Mouse (Mus musculus) c-Kit-negative CD71-positive TER-119-positive erythroid progenitor cells, embryonic 14.5 days (primary cell): ENCODE measurements around the gene Dynlrb2.

ENCODE experiments used
- DNase-seq: peaks from one replicate; pipeline ENCODE4 v3.0.0-alpha.2; 2013; ENCODE audit warnings: low read depth, low spot score

Dynlrb2 gene

DNA sequence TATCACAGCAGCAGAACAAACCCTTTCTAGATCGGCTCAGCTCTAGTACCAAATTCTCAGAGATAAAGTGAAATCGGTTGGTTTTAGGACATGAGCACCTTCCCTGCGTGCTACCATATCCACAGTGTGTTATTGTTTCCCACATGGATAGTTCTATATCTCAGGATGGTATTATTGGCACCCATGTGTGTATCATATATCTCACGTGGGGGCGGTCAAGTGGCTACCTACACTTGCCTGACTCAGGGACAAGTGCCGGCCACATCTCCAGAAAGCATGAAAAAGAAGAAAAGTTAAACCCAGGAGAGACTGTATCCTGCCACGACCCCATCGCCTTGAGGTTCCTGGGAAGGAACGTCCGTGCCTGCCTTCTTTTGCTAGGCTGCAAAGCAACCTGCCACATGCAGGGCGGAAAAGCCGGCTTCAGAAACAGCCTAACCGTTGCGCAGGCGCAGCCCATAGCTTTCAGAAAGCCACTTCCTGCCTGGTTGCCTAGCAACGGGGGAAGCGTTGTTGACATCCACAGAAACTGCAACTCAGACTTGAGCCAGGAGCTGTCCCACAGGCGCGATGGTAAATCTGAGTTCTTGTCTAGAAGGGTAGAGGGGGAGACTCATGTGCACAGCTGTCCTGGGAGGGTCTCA lies at the start of gene Dynlrb2:
Gene Dynlrb2 (plus strand): TSS at position 498 of the 644 bp plus-strand sequence.
- DNase-seq: no peak

GRCm38 (mm10) chr8:116458569-116458968 lies 46.2 kb upstream of the Dynlrb2 start:
- DNase-seq: no peak

- DNase-seq: no peak
Measured at GRCm38 (mm10) chr8:116461472-116461871, 43.3 kb upstream of the Dynlrb2 start.

DNA sequence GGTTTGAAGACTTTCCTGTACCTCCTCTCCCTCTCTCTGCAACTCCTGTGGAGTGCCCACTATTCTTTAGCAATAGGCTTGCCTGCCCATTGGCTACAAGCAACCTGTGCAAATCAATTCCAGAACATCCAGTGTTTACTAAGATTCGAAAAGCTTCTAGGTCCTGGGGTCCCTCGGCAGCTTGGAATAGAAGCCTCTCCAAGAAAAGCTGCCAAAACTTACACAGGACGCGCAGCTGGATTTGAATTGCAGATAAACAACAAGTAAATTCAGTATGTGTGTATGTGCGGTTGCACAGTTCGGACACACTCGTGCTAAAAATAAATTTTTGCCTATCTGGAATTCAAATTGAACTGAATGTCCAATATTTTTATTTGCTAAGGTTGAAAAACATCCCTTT lies 38.2 kb upstream of the Dynlrb2 start:
- DNase-seq: no peak

DNA sequence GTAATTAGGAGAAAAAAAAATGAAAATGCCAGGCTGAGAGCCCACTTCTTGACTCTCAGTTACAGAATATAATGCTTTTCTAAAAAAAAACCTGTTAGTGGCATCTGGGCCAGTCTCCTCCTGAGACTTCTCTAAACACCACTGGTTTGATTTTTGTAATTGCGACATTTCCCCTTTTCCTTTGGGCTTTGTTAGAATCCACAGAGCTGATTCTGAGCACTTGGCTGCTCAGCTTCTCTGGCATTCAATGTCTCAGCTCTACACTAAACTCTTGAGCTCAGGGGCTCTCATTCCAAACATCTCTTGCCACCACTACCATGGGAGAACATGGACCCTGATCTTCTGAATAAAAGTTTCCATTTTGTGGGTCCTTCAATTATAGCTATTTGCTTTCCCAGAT lies 37.7 kb upstream of the Dynlrb2 start:
- DNase-seq: no peak

GRCm38 (mm10) chr8:116477941-116478340 lies 26.8 kb upstream of the Dynlrb2 start:
- no peak for DNase-seq

GRCm38 (mm10) chr8:116478681-116479080 lies 26.1 kb upstream of the Dynlrb2 start:
- no peak for DNase-seq

GRCm38 (mm10) chr8:116480894-116481293 lies 23.9 kb upstream of the Dynlrb2 start:
- no peak for DNase-seq

DNA sequence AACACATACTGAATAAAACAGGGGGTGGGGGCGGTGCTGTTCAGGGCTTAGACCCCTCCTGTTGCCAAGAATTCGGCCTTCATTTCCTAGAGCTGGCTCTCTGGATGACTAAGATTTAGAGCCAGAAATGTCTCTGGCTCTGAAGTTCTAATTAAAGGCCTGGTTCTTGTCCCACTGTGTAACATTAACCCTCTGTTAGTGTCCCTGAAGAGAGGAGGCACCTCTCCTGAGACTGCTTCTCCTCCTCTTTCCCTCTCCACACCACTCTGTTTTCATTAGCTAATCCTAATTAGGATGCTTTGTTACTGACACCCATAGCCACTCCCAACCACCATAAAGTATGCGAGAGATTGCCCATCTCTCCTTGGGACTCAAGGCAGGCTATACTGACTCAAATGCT lies 22.0 kb upstream of the Dynlrb2 start:
- DNase-seq: no peak

GRCm38 (mm10) chr8:116484087-116484486 lies 20.7 kb upstream of the Dynlrb2 start:
- no peak for DNase-seq

GRCm38 (mm10) chr8:116488546-116488945 lies 16.2 kb upstream of the Dynlrb2 start:
- no peak for DNase-seq

DNA sequence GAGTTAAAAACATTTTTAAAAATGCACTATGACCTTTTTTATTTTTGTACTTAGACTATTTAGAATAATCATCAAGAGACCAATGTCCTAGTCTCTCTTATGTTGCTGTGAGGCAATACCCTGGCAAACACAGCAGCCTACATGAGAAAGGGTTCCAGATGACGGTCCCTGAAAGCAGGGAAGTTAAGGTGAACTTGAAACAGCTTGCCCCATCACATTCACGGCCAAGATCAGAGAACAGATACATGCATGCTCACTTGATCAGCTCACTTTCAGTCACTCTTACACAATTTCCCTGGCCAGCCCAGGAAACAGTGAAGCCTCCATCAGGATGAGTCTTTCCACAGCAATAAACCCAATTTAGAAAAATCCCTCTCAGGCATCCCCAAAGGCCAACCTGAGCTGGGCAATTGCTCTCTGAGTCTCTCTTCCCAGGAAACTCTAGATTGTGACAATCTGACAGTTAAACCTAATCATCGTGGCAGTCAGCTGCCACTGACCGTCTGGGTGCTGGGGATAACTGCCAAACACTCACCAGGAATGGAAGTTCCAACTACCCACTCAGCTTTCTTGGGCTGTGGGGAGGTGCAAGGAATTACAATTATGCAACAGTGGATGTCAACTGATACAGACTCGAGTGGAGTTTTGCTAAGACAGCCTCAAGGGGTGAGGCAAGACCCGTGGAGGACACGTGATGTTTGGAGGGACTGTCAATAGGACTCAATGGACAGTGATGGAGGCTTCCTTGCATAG lies 4.5 kb upstream of the Dynlrb2 start:
- no peak for DNase-seq

DNA sequence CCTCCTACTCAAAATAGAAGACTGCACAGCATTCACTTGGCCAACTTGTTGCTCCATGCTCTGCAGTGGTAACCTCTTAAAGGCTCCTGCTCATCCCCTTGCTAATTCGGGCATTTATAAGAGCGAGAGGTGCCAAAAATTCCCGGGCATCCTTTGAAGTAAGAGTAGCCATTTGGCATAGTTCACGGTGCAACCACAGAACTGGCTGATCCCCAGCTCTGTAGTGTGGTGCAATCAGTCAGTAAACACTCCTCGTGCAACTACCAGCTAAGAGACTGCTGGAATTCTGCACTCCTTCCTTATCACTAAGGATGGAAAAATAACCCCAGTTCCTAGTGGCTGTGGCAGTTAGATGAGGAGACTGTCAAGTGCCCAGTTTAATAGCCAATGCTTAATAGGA lies 3.9 kb downstream of the Dynlrb2 start:
- DNase-seq: no peak

GRCm38 (mm10) chr8:116509247-116509646 lies 4.5 kb downstream of the Dynlrb2 start:
- DNase-seq: no peak

GRCm38 (mm10) chr8:116519676-116520075 lies 14.9 kb downstream of the Dynlrb2 start:
- DNase-seq: no peak

GRCm38 (mm10) chr8:116521208-116521607 lies 16.4 kb downstream of the Dynlrb2 start:
- no peak for DNase-seq

DNA sequence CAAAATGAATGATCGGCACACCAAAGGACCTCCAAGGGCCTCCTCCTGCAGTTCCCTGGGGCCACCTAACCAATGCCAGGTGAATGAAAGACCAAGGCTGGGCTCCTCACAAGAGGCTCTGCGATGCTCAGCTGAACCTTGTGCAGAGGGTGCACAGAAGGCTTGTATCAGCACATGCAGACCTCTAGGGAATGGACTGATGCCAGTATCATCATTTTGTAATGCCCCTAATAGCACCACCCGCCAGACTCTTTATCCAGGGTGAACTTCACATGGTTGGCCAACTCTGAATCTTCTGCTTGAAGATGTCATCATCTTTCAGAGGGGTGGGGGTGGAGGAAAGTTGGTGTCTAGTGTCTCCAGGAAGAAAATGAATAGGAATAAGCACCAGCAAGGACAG lies 16.9 kb downstream of the Dynlrb2 start:
- no peak for DNase-seq

DNA sequence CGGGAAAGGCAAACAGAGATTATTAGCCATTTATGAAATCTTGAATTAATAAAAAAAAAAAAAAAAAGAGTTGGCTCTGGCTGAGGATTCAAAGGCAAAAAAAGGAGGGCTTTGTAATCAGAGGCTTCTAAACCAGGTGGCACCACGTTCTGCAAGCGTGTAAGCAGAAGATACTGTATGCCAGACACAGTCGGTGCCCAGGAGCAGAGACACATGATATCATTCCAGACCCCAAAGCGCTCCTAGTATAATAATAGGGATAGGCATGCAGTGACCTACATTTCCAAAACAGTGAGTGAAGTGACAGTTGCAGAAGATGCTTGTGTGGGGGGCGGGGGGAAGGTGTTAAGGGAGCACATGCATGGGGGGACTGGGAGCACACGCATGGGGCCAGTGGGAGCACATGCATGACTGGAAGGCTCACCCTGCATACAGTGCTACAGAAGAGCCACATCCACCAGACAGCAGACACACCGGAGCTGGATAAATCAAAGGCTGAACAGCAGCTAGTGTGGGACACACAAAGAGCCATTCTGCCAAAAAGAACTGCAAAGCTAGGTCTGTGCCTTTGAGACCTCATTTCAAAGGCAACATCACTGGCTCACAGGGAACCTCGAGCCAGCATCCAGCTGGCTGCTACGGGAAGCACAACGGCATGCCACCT lies 17.5 kb downstream of the Dynlrb2 start:
- DNase-seq: no peak

GRCm38 (mm10) chr8:116524915-116525314 lies 20.1 kb downstream of the Dynlrb2 start:
- DNase-seq: no peak

DNA sequence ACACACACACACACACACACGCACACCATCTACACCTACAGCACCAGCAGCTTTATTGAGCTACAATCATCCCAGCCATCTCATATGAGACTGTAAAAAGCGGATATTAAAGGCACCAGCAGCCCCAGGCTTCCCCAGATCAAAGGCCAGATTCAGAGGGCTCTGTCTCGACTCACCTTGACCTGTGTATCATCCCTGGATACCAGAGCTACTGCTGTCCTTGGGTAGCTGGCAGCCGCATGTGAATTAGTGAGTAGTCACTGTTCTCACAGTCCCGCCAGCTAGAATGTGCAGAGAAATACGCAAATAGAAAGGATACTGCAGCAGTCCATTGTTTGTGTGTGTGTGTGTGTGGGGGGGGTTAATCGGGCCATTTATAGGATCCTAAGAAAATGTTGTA lies 24.0 kb downstream of the Dynlrb2 start:
- DNase-seq: no peak

DNA sequence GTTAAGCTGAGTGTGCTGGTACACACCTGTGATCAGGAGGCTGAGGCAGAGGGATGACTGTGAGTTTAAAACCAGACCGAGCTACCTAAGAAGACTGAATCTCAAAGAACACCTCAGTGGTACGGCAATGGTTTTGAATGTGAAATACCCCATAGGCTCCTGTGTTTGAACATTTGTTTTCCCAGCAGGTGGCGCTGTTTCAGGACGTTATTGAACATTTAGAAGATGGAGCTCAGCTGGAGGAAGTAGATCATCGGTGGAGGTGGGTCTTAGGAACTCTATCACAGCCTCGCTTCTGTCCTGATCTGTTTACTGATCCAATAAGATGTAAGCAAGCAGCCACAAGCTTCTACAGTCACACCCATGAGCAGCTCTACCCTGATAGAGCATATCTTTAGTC lies 28.3 kb downstream of the Dynlrb2 start:
- no peak for DNase-seq

GRCm38 (mm10) chr8:116536786-116537185 lies 32.0 kb downstream of the Dynlrb2 start:
- DNase-seq: no peak

- DNase-seq: no peak
Measured at GRCm38 (mm10) chr8:116538763-116539162, 34.0 kb downstream of the Dynlrb2 start.
